Mouse (Mus musculus): Measurements from ENCODE around the gene Lyzl4.

Gene Lyzl4

DNA sequence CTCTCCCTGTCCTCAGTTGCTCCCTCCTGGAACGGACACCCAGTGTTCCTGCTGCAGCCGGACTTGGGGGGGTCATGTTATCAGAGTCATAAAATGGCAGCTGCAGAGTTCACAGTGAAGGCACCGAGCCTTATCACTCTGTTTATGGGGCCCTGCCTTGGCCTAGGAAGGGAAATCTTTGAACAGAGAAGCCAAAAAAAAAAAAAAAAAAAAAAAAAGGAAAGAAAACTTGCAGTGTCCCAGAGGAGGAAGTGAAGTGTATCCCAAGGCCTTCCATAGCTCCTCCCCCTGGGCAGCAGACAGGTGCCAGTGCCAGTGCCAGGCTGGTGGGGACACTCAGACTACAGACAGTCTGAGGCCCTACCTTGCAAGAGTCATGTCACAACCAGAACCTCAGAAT, 3.0 kb upstream of the Lyzl4 start:
- no peak for DNase-seq

DNA sequence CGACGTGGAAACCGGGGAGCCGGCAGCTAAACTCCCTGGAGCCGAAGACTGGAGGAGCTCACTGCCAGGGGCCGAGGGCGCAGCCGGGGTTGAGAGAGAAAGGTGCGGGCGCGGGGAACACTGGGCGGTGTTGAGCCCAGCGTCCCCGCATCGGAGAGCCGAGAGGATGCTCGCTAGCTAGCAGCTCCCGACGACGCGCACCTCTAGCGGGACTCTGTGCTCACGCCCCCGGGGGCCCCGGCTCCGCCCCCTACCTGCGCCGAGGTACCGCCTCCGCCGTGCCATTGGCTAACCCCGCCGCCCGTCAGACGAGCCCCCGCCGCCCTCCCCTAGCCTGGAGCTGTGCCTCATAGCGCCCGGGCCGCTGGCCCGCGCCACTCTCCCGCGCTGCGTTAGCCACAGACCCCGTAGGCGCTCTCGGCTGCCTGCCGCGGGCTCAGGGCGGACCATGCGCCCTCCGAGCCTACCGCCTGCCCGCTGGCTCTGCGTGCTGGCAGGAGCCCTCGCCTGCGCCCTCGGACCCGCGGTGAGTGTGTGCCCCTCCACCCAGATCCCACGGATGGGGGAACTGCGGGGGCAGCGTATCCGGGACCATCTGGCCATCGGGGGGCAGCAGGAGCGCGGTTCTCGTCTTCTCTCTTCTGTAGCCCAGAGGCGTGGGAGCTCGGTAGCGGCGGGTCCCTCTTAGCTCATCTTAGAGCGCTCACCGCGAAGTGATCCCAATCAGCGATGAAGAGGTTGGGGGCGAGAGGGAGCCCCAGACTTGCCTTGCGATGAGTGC, 695 bp upstream of the Lyzl4 start, which contains the start of gene Vipr1:
Gene Vipr1 (plus strand): TSS at position 316 of the 781 bp plus-strand sequence.
- peak; percentile 95 for DNase-seq

- no peak for DNase-seq
Measured at GRCm38 (mm10) chr9:121641235-121641915, 521 bp downstream of the Lyzl4 start.

- DNase-seq: no peak
Measured at GRCm38 (mm10) chr9:121639790-121640189, 2.1 kb downstream of the Lyzl4 start.

DNA sequence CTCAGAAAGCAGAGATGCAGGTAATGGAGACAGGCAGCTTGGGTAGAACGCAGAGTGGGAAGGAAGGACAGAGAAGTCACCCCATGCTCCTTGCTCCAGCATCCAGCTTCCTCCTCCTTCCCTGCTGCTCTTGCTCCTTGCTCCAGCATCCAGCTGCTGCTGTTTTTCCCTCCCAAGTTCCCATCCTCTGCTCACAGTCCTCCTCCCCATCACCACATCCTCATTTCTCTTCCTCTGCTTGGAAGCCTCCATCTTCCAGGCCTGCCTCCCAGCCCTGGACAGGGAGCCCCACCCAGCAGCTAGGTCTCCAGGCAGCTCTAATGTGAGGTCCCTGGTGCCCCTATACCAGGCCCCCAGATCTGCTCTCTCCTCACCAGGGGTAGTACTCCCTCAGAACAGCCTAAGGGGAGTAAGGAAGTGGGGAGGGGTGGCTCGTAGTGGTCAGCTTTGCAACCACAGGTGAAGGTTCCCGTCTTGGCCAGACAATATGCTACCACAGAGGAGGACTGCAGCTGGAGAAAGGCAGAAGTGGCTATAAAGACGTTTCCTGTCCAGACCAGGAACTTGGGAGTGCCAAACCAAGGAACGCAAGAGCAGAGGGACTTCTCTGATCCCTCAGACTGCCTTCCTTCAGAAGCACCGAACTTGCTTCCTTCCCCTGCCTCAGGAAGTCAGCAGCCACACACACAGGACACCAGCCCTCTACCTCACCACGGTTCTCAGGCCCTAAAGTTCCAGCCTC, 5.9 kb downstream of the Lyzl4 start:
- DNase-seq: no peak

DNA sequence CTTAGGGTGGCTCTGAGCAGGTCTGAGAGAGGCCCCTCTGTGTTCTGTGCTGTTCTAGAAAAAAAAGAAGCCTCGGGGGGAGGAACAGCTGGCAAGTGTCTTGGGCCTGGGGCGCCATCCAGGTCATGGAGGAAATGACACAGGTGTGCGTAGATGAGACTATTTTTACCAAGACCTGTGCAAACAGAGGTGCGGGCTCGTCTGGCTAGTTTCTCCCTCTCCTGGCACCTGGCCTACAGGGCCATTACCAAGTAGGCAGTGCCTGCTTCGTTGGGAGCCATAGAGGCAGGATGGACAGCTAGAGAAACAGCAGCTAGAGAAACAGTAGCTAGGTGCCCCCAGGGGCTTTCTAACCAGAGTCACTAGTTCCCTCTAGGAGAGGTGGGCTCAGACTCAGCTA, 8.6 kb downstream of the Lyzl4 start:
- no peak for DNase-seq

GRCm38 (mm10) chr9:121632891-121633290, 9.0 kb downstream of the Lyzl4 start:
- DNase-seq: no peak

DNA sequence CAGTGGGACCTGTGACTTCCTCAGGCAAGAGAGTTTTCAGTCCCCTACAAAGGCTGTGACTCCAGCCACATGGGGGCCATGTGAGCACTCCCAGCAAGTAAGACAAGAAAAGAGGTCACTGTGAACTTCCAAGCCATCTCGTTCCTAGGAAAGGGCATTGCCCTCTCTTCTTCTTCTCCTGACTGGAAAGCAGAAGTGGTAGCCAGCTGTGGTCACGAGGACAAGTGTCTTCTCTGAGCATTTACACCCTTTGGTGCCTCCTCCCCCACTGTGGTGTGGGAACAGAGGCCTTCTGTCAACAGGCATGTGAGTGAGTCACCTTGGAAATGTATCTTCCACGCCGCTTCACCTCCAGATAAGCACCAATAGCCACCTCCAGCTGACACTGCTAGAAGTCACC, 9.9 kb downstream of the Lyzl4 start:
- no peak for DNase-seq

DNA sequence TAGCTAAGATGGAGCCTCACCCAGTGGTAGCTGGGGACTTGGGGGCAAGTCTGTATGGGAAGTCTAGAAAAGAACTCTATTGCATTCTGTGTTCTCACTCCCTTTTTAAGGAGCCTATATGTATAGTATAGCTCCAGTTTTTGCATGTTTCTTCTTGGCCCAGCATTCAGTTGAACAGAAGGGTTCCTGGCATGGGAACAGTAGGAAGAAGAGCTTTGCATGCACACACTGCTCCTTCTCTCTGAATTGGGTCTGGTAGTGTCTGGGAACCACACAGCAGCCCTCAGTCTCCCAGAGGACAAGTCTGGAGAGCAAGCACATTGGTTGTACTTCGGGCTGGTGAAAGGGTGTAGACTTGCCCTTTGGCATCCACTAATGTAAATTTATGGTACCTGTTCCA, 11.3 kb downstream of the Lyzl4 start:
- DNase-seq: no peak

DNA sequence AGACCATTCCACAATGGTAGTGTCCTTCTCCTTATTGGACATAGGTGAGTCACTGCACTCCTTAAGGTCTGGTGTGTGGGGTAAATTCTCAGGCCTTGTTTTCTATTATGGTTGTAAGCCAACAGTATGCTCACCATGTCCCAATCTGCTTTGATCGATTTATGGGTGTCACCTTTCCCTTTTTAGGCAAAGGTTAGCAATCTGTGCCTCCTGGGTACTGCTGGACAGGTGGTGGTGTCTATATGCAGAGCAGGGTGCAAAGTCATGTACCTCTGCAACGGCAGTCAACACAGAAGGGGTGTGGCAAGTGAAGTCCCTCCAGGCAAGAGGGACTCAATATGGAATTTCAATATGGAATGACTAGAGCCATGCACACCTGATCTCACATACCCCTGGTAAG, 17.0 kb downstream of the Lyzl4 start:
- DNase-seq: no peak

- no peak for DNase-seq
Measured at GRCm38 (mm10) chr9:121623235-121623634, 18.7 kb downstream of the Lyzl4 start.

DNA sequence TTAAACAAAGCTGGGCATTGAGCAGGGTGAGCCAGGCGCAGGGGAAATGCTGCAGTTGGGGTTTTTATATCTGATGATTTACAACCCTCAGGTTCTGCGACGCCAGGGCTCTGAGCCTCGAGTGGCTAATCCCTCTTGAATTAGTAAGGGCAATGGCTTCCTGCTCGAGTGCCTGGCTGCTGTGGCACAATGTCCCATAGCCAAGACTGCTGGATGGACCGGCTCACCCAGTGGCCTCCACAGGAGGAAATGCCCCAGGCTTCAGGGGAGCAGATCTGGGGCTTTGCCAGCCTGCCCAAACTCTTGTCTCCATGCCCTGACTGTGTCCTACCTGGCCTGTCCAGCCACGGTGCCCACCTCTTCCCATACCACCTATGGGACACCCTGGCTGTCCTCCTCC, 22.5 kb downstream of the Lyzl4 start:
- no peak for DNase-seq

GRCm38 (mm10) chr9:121616471-121616870, 25.4 kb downstream of the Lyzl4 start:
- peak; percentile 61 for DNase-seq

DNA sequence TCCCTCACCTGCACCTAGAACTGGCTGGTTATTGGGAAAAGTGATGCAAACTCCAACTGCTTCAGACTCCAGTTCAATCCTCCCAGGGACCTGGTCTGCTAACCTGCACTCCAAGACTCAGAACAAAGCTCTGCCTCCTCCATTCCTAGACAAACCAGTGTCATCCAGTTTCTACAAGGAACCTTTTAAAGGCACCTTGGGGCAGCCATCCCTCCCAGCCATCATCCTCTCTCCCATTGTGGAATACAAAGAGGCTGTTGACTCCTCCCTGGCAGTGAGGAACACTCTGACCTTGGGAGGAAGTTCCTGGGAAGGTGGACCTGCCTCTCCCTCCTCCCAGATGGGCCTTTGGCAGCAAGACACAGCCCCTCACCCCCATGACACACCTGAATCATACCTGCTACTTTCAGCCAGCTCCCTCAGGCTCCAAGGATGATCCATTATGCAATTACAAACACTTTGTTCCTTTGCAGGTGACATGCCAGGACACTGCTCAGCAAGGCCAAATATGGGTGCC, 27.6 kb downstream of the Lyzl4 start:
- DNase-seq: no peak

DNA sequence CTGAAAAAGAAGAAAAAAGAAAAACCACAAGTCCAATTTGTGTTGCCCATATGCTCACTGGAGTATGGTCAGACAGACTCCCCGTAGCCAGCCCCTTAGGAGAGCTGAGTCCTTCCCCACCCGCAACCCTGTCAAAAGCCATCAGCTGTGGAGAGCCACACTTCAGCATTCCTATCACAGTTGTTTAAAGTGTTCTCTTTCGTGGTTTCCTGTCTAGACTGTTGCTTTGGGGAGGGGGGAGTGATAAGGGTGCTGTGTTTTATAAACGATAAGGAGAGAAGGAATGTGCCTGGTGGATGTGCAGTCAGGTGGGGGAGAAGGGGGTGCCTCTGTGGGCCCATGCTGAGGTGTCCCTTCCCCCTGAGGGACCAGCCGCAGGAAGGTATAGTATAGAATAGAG, 28.7 kb downstream of the Lyzl4 start:
- DNase-seq: no peak

DNA sequence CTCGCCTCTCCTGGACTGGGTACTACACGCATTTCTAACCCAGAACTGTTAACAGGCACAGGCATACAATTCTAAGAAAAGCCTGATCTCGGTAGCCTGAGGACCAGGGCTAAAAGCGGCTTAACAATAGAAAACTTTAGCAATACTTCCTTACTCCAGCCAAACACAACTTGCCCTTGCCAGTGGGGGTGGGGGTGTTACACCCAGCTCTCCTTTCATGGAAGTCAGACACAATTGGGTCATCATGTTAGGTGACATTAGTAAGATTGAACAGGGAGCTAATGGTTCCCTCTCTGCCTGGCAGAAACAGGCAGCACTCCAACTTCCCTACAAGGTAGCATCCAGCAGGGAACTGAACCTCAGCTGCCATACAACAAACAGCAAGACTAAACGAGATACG, 32.5 kb downstream of the Lyzl4 start:
- no peak for DNase-seq

DNA sequence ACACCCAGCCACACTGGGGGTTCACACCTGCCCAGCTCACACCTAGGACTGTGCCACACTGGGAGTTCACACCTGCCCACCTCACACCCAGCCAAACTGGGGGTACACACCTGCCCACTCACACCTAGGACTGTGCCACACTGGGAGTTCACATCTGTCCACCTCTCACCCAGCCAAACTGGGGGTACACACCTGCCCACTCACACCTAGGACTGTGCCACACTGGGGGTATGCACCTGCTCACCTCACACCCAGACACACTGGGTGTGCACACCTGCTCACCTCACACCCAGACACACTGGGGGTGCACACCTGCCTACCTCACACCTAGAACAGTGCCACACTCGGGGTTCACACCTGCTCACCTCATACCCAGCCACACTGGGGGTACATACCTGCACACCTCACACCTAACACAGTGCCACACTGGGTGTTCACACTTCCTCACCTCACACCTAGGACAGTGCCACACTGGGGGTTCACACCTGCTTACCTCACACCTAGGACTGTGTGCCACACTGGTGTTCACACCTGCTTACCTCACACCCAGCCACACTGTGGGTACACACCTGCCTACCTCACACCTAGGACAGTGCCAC, 35.3 kb downstream of the Lyzl4 start:
- no peak for DNase-seq

DNA sequence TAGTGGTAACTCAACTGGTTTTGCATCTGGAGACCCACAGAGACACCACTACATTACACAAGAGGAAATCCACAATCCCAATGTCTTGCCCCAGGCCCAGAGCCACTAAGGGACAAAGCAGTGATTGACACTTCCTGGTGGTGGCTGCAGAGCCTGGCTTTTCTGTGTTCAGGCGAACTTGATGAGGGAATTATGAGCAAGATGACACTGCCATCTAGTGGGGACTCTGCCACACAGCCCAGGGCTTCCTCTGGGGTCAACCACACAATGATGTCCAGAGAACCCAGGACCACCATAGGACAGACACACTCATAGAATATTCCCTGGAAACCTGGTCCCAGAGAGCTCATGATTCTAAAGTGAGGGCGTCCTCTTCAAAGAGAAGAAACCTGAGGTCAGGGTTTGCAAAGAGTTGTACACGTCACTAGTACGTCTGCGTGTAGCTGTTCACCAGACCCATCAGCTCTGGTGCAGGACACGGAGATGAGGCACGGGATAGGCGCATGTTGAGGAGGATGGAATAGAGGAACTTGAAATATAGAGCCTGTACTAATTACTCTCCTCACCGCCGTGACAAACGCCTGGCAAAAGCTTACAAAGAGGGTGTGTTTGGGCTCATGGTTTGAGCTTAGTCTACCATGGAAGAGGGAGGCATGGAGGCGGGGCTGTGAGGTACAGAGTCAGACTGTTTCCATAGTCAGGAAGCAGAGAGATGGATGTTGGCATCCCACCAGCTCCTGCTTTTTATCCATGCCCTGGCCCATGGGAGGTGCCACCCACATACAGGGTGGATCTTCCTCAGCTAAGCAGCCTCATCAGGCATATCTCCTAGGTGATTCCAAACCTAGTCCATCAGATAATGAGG, 36.2 kb downstream of the Lyzl4 start:
- DNase-seq: peak; percentile 71

DNA sequence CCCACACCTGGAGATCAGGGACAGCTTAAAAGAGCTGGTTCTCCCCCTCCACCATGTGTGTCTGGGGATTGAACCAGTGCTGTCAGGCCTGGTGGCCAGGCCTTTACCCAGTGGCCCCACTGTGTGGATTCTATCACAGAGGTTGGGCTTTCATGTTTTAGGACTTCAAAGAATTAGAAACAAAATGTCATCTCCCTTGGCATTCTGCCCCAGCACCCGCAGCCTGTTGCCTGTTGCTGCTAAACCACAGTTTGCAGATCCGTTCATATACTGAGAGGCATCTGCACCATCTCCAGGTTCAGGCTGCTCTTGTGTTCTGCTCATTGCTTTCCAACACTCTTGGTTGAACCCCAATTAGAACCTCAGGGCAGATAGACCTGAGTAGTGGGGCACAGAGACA, 39.5 kb downstream of the Lyzl4 start:
- peak; percentile 10 for DNase-seq

DNA sequence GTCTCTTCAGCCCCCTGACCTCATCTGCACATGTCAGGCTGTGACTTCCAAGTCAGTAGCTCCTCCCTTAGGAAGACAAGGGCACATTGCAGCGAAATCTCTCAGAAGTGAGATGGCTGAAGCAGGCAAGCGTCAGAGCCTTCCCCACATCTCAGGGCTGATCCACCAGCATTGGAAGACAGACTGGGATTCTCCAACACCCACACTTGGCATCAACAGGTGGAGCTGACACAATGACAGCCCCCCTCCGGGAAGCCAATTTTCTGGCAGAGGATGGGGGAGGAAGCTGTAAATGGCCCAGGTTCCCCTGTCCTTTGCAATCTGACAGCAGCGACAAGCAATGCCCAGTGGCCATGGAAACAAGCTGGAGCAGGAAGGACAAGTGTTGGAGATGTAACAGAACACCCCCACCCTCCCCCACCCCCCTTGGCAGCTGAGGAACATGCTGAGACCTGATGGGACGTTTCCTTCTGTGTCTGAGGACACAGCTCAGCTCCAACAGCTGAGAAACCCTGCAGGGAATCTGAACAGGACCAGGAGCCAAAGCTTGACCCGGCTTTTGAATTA, 41.0 kb downstream of the Lyzl4 start:
- DNase-seq: no peak

DNA sequence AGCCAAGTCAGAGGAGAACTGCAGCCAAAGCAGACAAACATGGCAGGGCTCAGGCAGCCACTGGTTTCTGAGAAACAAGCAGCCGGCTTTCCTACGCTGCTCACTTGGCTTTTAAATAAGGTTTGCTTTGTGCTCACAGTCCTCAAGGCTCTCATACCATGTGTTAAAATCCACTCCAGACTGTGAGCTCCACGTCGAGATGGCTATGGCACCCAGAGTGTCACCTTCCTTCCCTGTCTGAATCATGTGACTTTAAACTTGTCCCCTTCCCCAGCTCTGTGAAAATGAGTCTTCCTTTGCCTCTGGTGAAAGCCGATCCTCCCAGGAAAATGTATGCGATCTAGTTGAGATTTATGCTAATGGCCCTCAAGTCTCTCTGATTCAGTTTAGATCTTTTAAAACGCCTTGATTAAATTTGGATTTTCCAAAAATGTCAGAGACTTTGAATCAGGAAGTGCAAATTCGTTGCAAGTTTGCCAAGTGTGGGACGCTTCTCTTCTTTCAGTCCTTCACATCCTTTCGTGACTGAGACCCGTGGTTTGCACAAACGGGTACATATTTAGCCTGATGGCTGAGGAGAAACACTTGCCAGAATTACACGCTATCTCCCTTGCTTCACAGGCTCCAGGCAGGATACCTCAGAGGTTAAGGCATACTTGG, 41.6 kb downstream of the Lyzl4 start:
- no peak for DNase-seq

Measured in thymus, postnatal 14 days (tissue).